Mouse (Mus musculus) intestine, embryonic 14.5 days (tissue): Measurements from ENCODE around the gene Igfals. TPM values are rescaled to one million over a fixed set of nuclear protein-coding genes. Genes with fewer than 3 reads are reported as not detected.

Experiments used
- ATAC-seq: fragments of 200-750 bp; cut with Nextera tagmentation; replicated peaks from 2 replicates; pipeline ENCODE4 v1.8.0; 2017; ENCODE audit warnings: low read depth, moderate number of reproducible peaks, moderate TSS enrichment, moderate library complexity; ENCODE audit not compliant: low FRiP score, low TSS enrichment
- DNase-seq: peaks from one replicate; pipeline ENCODE4 v3.0.0-alpha.2; 2018; ENCODE audit warnings: low spot score
- H3K27ac ChIP-seq: fragments of 300-500 bp; sonication (generic); 2 replicates; pipeline ENCODE4 v1.5.1; 2014; ENCODE audit warnings: low read depth, mild to moderate bottlenecking, control low read depth
- H3K27me3 ChIP-seq: fragments of 300-500 bp; sonication (generic); replicated peaks from 2 replicates; pipeline ENCODE4 v1.6.1; 2014; ENCODE audit warnings: low read length, control low read depth; ENCODE audit not compliant: control insufficient read depth, insufficient read depth
- H3K36me3 ChIP-seq: fragments of 300-500 bp; sonication (generic); 2 replicates; pipeline ENCODE4 v1.6.1; 2014; ENCODE audit warnings: low read length, control low read depth; ENCODE audit not compliant: control insufficient read depth, insufficient read depth
- H3K4me1 ChIP-seq: fragments of 300-500 bp; sonication (generic); replicated peaks from 2 replicates; pipeline ENCODE4 v1.6.1; 2014; ENCODE audit warnings: low read length, control low read depth, mixed read lengths; ENCODE audit not compliant: control insufficient read depth, insufficient read depth
- H3K4me2 ChIP-seq: fragments of 300-500 bp; sonication (generic); 2 replicates; pipeline ENCODE4 v1.6.1; 2014; ENCODE audit warnings: low read length
- H3K4me3 ChIP-seq: fragments of 300-500 bp; sonication (generic); 2 replicates; pipeline ENCODE4 v1.5.1; 2014; ENCODE audit warnings: low read depth, low read length, control low read depth, mixed read lengths
- H3K9ac ChIP-seq: fragments of 300-500 bp; sonication (generic); 2 replicates; pipeline ENCODE4 v1.6.1; 2014; ENCODE audit warnings: mild to moderate bottlenecking, low read length
- H3K9me3 ChIP-seq: fragments of 300-500 bp; sonication (generic); 2 replicates; pipeline ENCODE4 v1.6.1; 2016; ENCODE audit warnings: low read length, control low read depth; ENCODE audit not compliant: control insufficient read depth
- WGBS: fragments of 180-500 bp; shearing (Covaris S2); extraction: QIAGEN DNeasy Blood & Tissue Kit; methylation state at CpG from one replicate; pipeline ENCODE4 v1.1.7; 2014; 5-methylcytosine and 5-hydroxymethylcytosine counted together
- polyA plus RNA-seq: library from polyadenylated mRNA; unstranded; fragments of >200 nt; fragmentation: Nextera tagmentation; extraction: Ambion mirVana; gene quantifications from 2 replicates; pipeline ENCODE4 v1.2.1, GENCODE M21; 2014

Igfals gene
- polyA plus RNA-seq, 1 experiment from 2014 or later: 0.84 TPM

DNA sequence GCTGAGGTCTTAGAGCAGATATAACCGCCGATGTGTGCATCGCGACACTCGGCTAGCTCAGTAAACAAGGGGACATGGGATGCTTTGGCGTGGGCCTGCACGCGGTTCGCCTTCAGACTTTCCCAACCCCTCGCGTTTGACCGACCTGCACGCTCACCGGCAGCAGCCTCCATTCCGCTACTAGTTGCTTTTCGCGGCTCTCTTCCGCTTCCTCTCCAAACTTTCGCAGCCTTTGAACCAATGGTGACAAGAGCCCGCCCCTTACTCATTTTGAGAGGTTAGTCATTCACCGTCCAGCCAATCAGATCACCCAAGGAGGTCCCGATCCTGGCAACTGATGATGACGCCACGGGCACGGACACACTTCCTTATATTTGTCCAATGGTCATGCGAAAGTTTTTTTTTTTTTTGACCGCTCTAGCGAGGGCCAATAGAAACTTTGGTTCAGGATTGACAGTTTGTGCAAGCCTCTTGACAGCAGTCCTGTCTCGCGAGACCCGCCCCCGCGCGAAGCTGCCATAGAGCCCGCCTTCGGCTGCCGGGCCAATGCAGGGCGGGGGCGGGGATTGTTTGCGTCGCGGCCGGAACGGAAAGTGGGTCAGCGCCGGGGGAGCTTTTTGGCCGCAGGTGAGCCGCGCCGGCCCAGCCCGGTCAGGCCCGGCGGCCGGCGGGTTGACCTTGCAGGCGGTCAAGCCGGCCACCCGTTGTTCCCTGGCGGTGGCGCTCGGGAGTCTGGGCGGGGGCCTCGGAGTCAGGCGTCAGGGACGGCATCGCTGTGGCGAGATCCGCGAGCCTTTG lies 20.5 kb downstream of the Igfals start, which contains the start of the genes Nubp2 and Spsb3:
Nubp2 (minus strand) TSS at position 216 of the 798 bp plus-strand sequence.
Spsb3 (plus strand) TSS at position 510 of the 798 bp plus-strand sequence.
- Histone ChIP-seq H3K4me2 (peak within 1 kb of the TSS; percentile 91), H3K36me3 (peaks cover 47% of the 10 kb centered on the region), H3K4me1 (peaks cover 16% of the 10 kb centered on the region), H3K4me3 (peak within 1 kb of the TSS; percentile 92), H3K9me3 (no peaks in the 10 kb centered on the region), H3K27ac (peak within 1 kb of the TSS; percentile 38; the same call in 1 of the 2 replicates), H3K27me3 (no peaks in the 10 kb centered on the region), H3K9ac (peak within 1 kb of the TSS; percentile 71)
- WGBS: under 1% methylated on average over 69 of the region's 69 CpGs
- ATAC-seq: peak; percentile 93
- peak; percentile 96 for DNase-seq

DNA sequence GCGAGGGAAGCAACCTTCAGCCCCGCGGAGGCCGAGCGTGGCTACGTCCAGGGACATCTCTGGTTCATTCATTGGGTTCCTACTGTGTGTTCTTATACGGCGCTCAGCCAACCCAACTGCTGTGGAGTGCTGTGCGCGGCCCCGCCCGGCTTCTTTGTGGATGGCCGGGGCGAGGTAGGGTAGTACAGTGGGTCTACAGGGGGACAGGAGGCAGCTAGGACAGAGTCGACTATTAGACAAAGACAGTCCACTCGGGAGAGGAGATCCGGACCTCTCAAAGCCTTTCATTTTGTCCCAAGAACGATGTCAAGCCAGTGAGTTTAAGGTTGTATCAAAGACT lies 21.1 kb downstream of the Igfals start:
- under 1% methylated on average over 18 of the region's 18 CpGs for WGBS
- Histone ChIP-seq H3K27ac (peak overlapping the region; percentile 38; the same call in 1 of the 2 replicates), H3K4me1 (peaks cover 16% of the 10 kb centered on the region), H3K36me3 (peaks cover 53% of the 10 kb centered on the region), H3K27me3 (no peaks in the 10 kb centered on the region), H3K4me2 (peak overlapping the region; percentile 85), H3K4me3 (peak overlapping the region; percentile 92), H3K9me3 (no peaks in the 10 kb centered on the region), H3K9ac (peak overlapping the region; percentile 62)
- DNase-seq (no peak), ATAC-seq (peak; percentile 22)

DNA sequence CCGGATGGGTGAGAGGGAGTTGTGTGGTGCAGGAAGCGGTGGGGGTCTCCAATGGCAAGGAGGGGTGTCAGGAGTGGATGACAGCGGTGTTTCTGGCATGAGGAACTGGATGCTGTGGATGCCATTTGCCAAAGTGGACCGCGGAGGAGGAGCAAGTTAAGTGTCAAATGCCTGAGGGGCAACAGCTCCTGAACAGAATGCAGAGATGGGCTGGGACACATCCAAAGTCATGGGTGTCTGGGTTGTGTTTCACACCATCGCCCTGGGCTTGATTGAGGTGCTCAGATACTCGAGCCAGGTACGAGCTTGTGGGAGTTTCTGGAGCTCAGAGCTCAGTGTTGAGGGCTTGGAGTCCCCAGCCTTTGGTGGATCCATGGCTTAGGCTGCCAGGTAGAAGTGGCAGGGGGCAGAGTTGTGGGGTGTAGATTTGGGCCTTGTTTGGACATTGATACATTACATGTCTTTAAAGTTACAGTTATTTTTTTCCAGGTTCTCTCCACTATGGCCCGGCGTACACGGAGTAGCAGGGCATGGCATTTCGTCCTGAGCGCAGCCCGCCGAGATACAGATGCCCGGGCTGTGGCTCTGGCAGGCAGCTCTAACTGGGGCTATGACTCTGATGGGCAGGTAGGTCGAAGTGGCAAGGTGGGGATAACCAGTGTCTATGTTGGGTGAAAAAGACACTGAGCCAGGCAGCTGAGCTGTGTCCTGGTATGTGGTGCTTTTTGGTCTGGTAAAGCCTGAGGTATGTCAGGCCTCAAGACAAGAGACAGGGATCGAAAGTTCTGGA lies 21.7 kb downstream of the Igfals start:
- peak overlapping the region; percentile 62 for H3K9ac ChIP-seq
- peaks cover 16% of the 10 kb centered on the region for H3K4me1 ChIP-seq
- WGBS: 64% methylated on average over 18 of the region's 18 CpGs
- peak overlapping the region; percentile 85 for H3K4me2 ChIP-seq
- H3K27me3 ChIP-seq: no peaks in the 10 kb centered on the region
- H3K4me3 ChIP-seq: peak overlapping the region; percentile 92
- H3K27ac ChIP-seq: no peak overlapping the region
- H3K9me3 ChIP-seq: no peaks in the 10 kb centered on the region
- no peak for DNase-seq
- ATAC-seq: no peak
- peaks cover 54% of the 10 kb centered on the region for H3K36me3 ChIP-seq

DNA sequence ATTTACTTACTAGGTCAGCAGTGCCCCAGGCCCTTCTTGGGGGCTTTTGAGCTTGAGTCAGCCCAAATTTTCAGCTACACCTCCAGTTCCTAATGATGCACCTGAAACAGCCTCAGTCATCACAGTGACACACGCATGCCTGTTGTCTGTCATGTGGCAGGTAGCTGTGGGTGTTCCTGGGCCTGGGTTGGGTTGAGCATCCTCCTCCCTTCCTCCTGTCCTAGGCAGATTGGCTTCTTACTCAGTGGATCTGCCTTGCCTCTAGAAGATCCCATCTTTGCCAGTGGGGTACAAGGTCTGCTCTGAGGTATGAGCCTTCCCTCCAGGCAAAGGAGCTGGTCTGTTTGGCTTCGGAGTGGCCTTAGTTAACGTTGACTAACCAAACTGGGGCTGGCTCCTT lies 23.1 kb downstream of the Igfals start:
- Histone ChIP-seq H3K4me3 (no peak overlapping the region), H3K36me3 (peaks cover 51% of the 10 kb centered on the region), H3K4me2 (no peak overlapping the region), H3K9me3 (no peaks in the 10 kb centered on the region), H3K9ac (no peak overlapping the region), H3K27me3 (no peaks in the 10 kb centered on the region), H3K4me1 (peaks cover 18% of the 10 kb centered on the region), H3K27ac (no peak overlapping the region)
- DNase-seq: no peak
- 87% methylated on average over 3 of the region's 3 CpGs for WGBS
- no peak for ATAC-seq

DNA sequence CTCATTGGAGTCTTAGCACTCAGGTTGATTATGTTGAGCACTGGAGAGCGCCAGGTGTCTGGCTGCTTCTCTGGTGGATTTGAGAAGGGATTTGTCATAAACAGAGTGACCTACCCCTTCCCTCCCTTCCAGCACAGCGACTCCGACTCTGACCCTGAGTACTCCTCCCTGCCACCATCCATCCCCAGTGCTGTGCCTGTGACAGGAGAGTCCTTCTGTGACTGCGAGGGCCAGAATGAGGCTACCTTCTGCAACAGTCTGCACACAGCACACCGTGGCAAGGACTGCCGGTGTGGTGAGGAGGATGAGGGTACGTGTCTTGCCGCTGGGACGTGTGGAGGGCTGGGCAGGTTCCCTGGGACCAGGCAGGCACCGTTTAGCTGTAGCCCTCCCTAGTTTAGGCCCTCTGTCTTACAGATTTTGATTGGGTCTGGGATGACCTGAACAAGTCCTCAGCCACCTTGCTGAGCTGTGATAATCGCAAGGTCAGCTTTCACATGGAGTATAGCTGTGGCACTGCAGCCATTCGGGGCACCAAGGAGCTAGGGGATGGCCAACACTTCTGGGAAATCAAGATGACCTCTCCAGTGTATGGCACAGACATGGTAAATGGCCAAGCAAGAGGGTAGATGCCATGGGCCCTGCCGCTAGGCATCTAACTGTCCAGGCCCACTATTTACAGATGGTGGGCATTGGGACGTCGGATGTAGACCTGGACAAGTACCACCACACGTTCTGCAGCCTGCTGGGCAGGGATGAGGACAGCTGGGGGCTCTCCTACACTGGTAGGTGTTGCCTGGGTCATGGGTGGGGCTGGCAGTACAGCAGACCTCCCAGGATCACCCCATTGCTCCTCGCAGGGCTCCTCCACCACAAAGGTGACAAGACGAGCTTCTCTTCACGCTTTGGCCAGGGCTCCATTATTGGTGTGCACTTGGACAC lies 24.6 kb downstream of the Igfals start:
- no peaks in the 10 kb centered on the region for H3K9me3 ChIP-seq
- peaks cover 21% of the 10 kb centered on the region for H3K4me1 ChIP-seq
- 86% methylated on average over 19 of the region's 19 CpGs for WGBS
- peaks cover 48% of the 10 kb centered on the region for H3K36me3 ChIP-seq
- DNase-seq (no peak), ATAC-seq (no peak)
- H3K27ac ChIP-seq: no peak overlapping the region
- no peak overlapping the region for H3K4me3 ChIP-seq
- no peak overlapping the region for H3K9ac ChIP-seq
- no peak overlapping the region for H3K4me2 ChIP-seq
- H3K27me3 ChIP-seq: no peaks in the 10 kb centered on the region

DNA sequence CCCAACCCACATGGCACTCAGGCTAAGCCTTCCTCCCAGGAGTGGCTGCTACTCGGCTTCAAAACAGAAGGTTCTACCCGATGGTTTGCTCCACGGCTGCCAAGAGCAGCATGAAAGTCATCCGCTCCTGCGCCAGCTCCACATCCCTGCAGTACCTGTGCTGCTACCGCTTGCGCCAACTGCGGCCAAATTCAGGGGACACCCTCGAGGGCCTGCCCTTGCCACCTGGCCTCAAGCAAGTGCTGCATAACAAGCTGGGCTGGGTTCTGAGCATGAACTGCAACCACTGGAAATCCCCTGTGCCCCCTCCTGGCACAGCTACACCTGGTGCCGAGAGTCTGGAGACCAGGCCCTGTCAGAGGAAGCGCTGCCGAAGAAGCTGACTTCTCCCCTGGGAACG lies 25.5 kb downstream of the Igfals start:
- Histone ChIP-seq H3K4me3 (no peak overlapping the region), H3K9me3 (no peaks in the 10 kb centered on the region), H3K27me3 (no peaks in the 10 kb centered on the region), H3K4me1 (peaks cover 24% of the 10 kb centered on the region), H3K27ac (no peak overlapping the region), H3K36me3 (peaks cover 48% of the 10 kb centered on the region), H3K4me2 (no peak overlapping the region), H3K9ac (no peak overlapping the region)
- ATAC-seq (no peak), DNase-seq (no peak)
- WGBS: 88% methylated on average over 12 of the region's 13 CpGs

DNA sequence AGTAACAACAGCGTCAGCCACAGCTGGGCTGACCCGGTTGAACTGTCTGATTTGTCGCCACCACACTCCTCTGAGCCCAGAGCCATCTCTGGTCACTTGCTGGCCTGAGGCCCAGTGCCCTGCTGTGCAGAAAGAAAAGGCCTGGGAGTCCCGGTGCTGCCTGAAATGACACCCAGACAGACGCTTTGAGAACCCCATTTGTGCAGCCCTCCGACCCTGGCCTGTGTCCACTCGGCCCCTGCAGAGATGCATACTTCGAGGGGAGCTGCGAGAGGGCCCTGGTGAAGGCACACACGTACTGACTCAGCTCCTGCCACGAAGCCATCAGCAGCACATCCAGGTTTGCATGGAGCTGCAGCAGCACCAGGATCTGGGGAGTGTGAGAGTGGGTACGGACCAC lies 27.0 kb downstream of the Igfals start:
- 91% methylated on average over 12 of the region's 12 CpGs for WGBS
- Histone ChIP-seq H3K9ac (no peak overlapping the region), H3K27me3 (no peaks in the 10 kb centered on the region), H3K4me2 (no peak overlapping the region), H3K27ac (no peak overlapping the region), H3K4me1 (peaks cover 29% of the 10 kb centered on the region), H3K9me3 (no peaks in the 10 kb centered on the region), H3K36me3 (peaks cover 57% of the 10 kb centered on the region), H3K4me3 (no peak overlapping the region)
- ATAC-seq (no peak), DNase-seq (no peak)

DNA sequence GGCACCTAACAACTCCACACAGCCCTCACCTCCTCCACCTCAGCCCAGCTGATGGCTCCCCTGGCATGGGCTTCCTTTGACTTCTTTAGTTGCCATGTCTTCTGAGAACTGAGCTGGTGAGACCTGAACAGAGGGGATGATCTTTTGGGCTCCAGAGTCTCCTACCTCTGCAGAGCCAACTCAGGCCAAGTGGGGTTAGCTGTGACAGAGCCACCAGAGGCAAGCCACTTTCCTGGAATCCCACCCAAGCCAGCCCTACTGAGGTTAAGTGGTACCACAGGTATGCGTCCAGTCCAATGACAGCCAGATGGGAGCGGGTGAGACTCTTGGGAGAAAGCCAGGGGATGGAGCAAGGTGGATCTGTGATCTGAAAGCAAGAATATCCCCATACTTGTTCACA lies 27.5 kb downstream of the Igfals start:
- ATAC-seq (no peak), DNase-seq (no peak)
- Histone ChIP-seq H3K4me1 (peaks cover 27% of the 10 kb centered on the region), H3K36me3 (peaks cover 62% of the 10 kb centered on the region), H3K9ac (no peak overlapping the region), H3K27ac (no peak overlapping the region), H3K27me3 (no peaks in the 10 kb centered on the region), H3K4me2 (no peak overlapping the region), H3K4me3 (no peak overlapping the region), H3K9me3 (no peaks in the 10 kb centered on the region)
- WGBS: 92% methylated on average over 2 of the region's 2 CpGs
